Mouse (Mus musculus) kidney, postnatal 0 days (tissue): ENCODE results near the gene Galns. TPM values are rescaled to one million over a fixed set of nuclear protein-coding genes. Genes with fewer than 3 reads are reported as not detected.
"Not testable (repeated sequence)": the region's sequence is repeated elsewhere in the genome, so short reads cannot be mapped to it uniquely, and the experiment has no call there.

Experiments used
- ATAC-seq: fragments of 200-750 bp; cut with Nextera tagmentation; replicated peaks from 2 replicates; pipeline ENCODE4 v1.8.0; 2017; ENCODE audit warnings: low read depth, moderate number of reproducible peaks, moderate TSS enrichment, moderate library complexity; ENCODE audit not compliant: low FRiP score
- DNase-seq: peaks from one replicate; pipeline ENCODE4 v3.0.0-alpha.2; 2016; ENCODE audit warnings: low spot score
- H3K27ac ChIP-seq: fragments of 300-500 bp; sonication (generic); 2 replicates; pipeline ENCODE4 v1.5.1; 2014; ENCODE audit warnings: mild to moderate bottlenecking
- H3K27me3 ChIP-seq: fragments of 300-500 bp; sonication (generic); 2 replicates; pipeline ENCODE4 v1.6.1; 2014; ENCODE audit warnings: low read length, mixed read lengths; ENCODE audit not compliant: insufficient read depth
- H3K36me3 ChIP-seq: fragments of 300-500 bp; sonication (generic); 2 replicates; pipeline ENCODE4 v1.6.1; 2014; ENCODE audit warnings: low read length, mixed read lengths; ENCODE audit not compliant: insufficient read depth
- H3K4me1 ChIP-seq: fragments of 300-500 bp; sonication (generic); replicated peaks from 2 replicates; pipeline ENCODE4 v1.6.1; 2014; ENCODE audit warnings: antibody characterized with exemption, low read length, mixed read lengths; ENCODE audit not compliant: insufficient read depth
- H3K4me2 ChIP-seq: fragments of 300-500 bp; sonication (generic); 2 replicates; pipeline ENCODE4 v1.6.1; 2014; ENCODE audit warnings: mild to moderate bottlenecking, low read length, moderate library complexity, mixed read lengths
- H3K4me3 ChIP-seq: fragments of 300-500 bp; sonication (generic); replicated peaks from 2 replicates; pipeline ENCODE4 v1.5.1; 2014; ENCODE audit warnings: low read depth, low read length
- H3K9ac ChIP-seq: fragments of 300-500 bp; sonication (generic); 2 replicates; pipeline ENCODE4 v1.6.1; 2014; ENCODE audit warnings: low read depth, low read length
- H3K9me3 ChIP-seq: fragments of 300-500 bp; sonication (generic); replicated peaks from 2 replicates; pipeline ENCODE4 v1.6.1; 2016; ENCODE audit warnings: low read length, inconsistent platforms, mixed read lengths
- CTCF ChIP-seq: IDR thresholded peaks from 2 replicates; pipeline ENCODE4 v1.5.1; 2016; ENCODE audit warnings: antibody characterized with exemption, low read depth, mild to moderate bottlenecking, moderate library complexity
- WGBS: fragments of 180-500 bp; shearing (Covaris S2); extraction: QIAGEN DNeasy Blood & Tissue Kit; methylation state at CpG from one replicate; pipeline ENCODE4 v1.1.7; 2014; 5-methylcytosine and 5-hydroxymethylcytosine counted together
- polyA plus RNA-seq: library from polyadenylated mRNA; unstranded; fragments of >200 nt; fragmentation: Nextera tagmentation; extraction: Ambion mirVana; gene quantifications from 2 replicates; pipeline ENCODE4 v1.2.1, GENCODE M21; 2015

Gene Galns
- polyA plus RNA-seq, 1 experiment from 2014 or later: 19.4 TPM

- Histone ChIP-seq H3K4me1 (peaks cover 14% of the 10 kb centered on the region), H3K9ac (no peak overlapping the region), H3K9me3 (no peaks in the 10 kb centered on the region), H3K4me3 (no peak overlapping the region), H3K36me3 (no peaks in the 10 kb centered on the region), H3K4me2 (no peak overlapping the region), H3K27ac (0 out of 2 replicates have a peak overlapping the region, but pooled peaks have one; percentile 20), H3K27me3 (no peaks in the 10 kb centered on the region)
- DNase-seq (peak; percentile 50), ATAC-seq (peak; percentile 63)
- 41% methylated on average over 14 of the region's 14 CpGs for WGBS
- no peak for TF ChIP-seq CTCF
Measured at GRCm38 (mm10) chr8:122635878-122636802, 24.9 kb upstream of the Galns start.

GRCm38 (mm10) chr8:122633205-122633604, 21.9 kb upstream of the Galns start:
- Histone ChIP-seq H3K4me1 (no peaks in the 10 kb centered on the region), H3K9ac (no peak overlapping the region)

GRCm38 (mm10) chr8:122632134-122632533, 20.9 kb upstream of the Galns start:
- not testable (repeated sequence) for H3K27me3 ChIP-seq, H3K4me2 ChIP-seq, ATAC-seq, H3K4me3 ChIP-seq, H3K27ac ChIP-seq, H3K9me3 ChIP-seq, DNase-seq, H3K4me1 ChIP-seq, H3K9ac ChIP-seq, H3K36me3 ChIP-seq
- WGBS: 69% methylated on average over 3 of the region's 3 CpGs

More at GRCm38 (mm10) chr8:122633205-122633604, 21.9 kb upstream of the Galns start:
- H3K27me3 ChIP-seq: no peaks in the 10 kb centered on the region
- DNase-seq (no peak), ATAC-seq (no peak)
- H3K27ac ChIP-seq: no peak overlapping the region
- no peak overlapping the region for H3K4me3 ChIP-seq
- 93% methylated on average over 14 of the region's 14 CpGs for WGBS
- H3K36me3 ChIP-seq: no peaks in the 10 kb centered on the region
- no peak overlapping the region for H3K4me2 ChIP-seq
- no peaks in the 10 kb centered on the region for H3K9me3 ChIP-seq
- TF ChIP-seq CTCF: no peak

- Histone ChIP-seq H3K9ac (no peak overlapping the region), H3K9me3 (no peaks in the 10 kb centered on the region), H3K27ac (no peak overlapping the region), H3K27me3 (no peaks in the 10 kb centered on the region), H3K4me3 (no peak overlapping the region), H3K4me2 (no peak overlapping the region; the same call in 1 of the 2 replicates), H3K4me1 (no peaks in the 10 kb centered on the region), H3K36me3 (no peaks in the 10 kb centered on the region)
- no peak for TF ChIP-seq CTCF
- no peak for DNase-seq
- peak; percentile 26; the same call in 1 of the 2 replicates for ATAC-seq
- WGBS: 50% methylated on average over 22 of the region's 22 CpGs
Measured at GRCm38 (mm10) chr8:122630696-122631095, 19.4 kb upstream of the Galns start.

- Histone ChIP-seq H3K4me1 (no peaks in the 10 kb centered on the region), H3K36me3 (no peaks in the 10 kb centered on the region), H3K27ac (no peak overlapping the region), H3K27me3 (no peaks in the 10 kb centered on the region), H3K4me2 (no peak overlapping the region), H3K9ac (no peak overlapping the region), H3K9me3 (no peaks in the 10 kb centered on the region), H3K4me3 (no peak overlapping the region)
- TF ChIP-seq CTCF: no peak
- DNase-seq (no peak), ATAC-seq (no peak)
- WGBS: 46% methylated on average over 10 of the region's 10 CpGs
Measured at GRCm38 (mm10) chr8:122629388-122629787, 18.1 kb upstream of the Galns start.

- H3K9me3 ChIP-seq: no peaks in the 10 kb centered on the region
- ATAC-seq: no peak
- no peak for TF ChIP-seq CTCF
- no peak overlapping the region for H3K9ac ChIP-seq
- H3K36me3 ChIP-seq: no peaks in the 10 kb centered on the region
- H3K27me3 ChIP-seq: no peaks in the 10 kb centered on the region
- no peak overlapping the region for H3K4me2 ChIP-seq
- H3K4me1 ChIP-seq: no peaks in the 10 kb centered on the region
- no peak overlapping the region for H3K4me3 ChIP-seq
- no peak overlapping the region for H3K27ac ChIP-seq
- WGBS: 68% methylated on average over 2 of the region's 2 CpGs
- no peak for DNase-seq
Measured at GRCm38 (mm10) chr8:122626896-122627295, 15.6 kb upstream of the Galns start.
